Mouse (Mus musculus): Measurements from ENCODE around the gene Arid3a. TPM values are rescaled to one million over a fixed set of nuclear protein-coding genes. Genes with fewer than 3 reads are reported as not detected.

Arid3a gene
- total and polyA plus RNA-seq, 2 experiments from 2014 or later, result 3.3 to 9.5 TPM

- no peak for ATAC-seq (ENCODE audit: low FRiP score)
- TF ChIP-seq CTCF (IDR thresholded peaks at IDR 0.05), result no peak
- 17% methylated on average over 10 of the region's 10 CpGs for WGBS
- H3K9ac ChIP-seq (replicated peaks; ENCODE audit: low read length, poor library complexity, severe bottlenecking), result peak overlapping the region; percentile 77
- H3K27ac ChIP-seq (ENCODE audit: low read depth, low read length), result peak overlapping the region; percentile 70; the same call in 1 of the 2 replicates
- no peaks in the 10 kb centered on the region for H3K27me3 ChIP-seq (ENCODE audit: insufficient read depth, low read length)
- peaks cover 26% of the 10 kb centered on the region for H3K36me3 ChIP-seq (ENCODE audit: insufficient read depth, low read length)
- H3K4me2 ChIP-seq (ENCODE audit: low read depth, low read length, poor library complexity, severe bottlenecking), result peak overlapping the region; percentile 83
- no peaks in the 10 kb centered on the region for H3K9me3 ChIP-seq (ENCODE audit: low read length)
- H3K4me1 ChIP-seq (ENCODE audit: insufficient read depth, low read length), result peaks cover 4% of the 10 kb centered on the region; the same call in 1 of the 2 replicates
- DNase-seq (ENCODE audit: low spot score), result no peak
- peak overlapping the region; percentile 77 for H3K4me3 ChIP-seq (ENCODE audit: low read depth, low read length)
Measured at GRCm38 (mm10) chr10:79960671-79961294, 33.9 kb downstream of the Arid3a start.

- ATAC-seq (ENCODE audit: low FRiP score), result no peak
- Histone ChIP-seq H3K27ac (ENCODE audit: low read depth, low read length) (no peak overlapping the region), H3K9me3 (ENCODE audit: low read length) (no peaks in the 10 kb centered on the region), H3K4me1 (ENCODE audit: insufficient read depth, low read length) (peaks cover 4% of the 10 kb centered on the region; the same call in 1 of the 2 replicates), H3K27me3 (ENCODE audit: insufficient read depth, low read length) (no peaks in the 10 kb centered on the region; the same call in 1 of the 2 replicates), H3K4me2 (ENCODE audit: low read depth, low read length, poor library complexity, severe bottlenecking) (no peak overlapping the region), H3K9ac (replicated peaks; ENCODE audit: low read length, poor library complexity, severe bottlenecking) (no peak overlapping the region), H3K4me3 (ENCODE audit: low read depth, low read length) (no peak overlapping the region), H3K36me3 (ENCODE audit: insufficient read depth, low read length) (peaks cover 54% of the 10 kb centered on the region)
- no peak for TF ChIP-seq CTCF (IDR thresholded peaks at IDR 0.05)
- DNase-seq (ENCODE audit: low spot score), result no peak
- 95% methylated on average over 7 of the region's 7 CpGs for WGBS
Measured at GRCm38 (mm10) chr10:79964727-79965126, 37.9 kb downstream of the Arid3a start.

GRCm38 (mm10) chr10:79965325-79965724 is 38.5 kb downstream of the Arid3a start:
- Histone ChIP-seq H3K27ac (ENCODE audit: low read depth, low read length) (no peak overlapping the region), H3K4me2 (ENCODE audit: low read depth, low read length, poor library complexity, severe bottlenecking) (no peak overlapping the region), H3K4me3 (ENCODE audit: low read depth, low read length) (no peak overlapping the region), H3K4me1 (ENCODE audit: insufficient read depth, low read length) (peaks cover 4% of the 10 kb centered on the region; the same call in 1 of the 2 replicates), H3K9me3 (ENCODE audit: low read length) (no peaks in the 10 kb centered on the region), H3K9ac (replicated peaks; ENCODE audit: low read length, poor library complexity, severe bottlenecking) (0 out of 2 replicates have a peak overlapping the region, but pooled peaks have one; percentile 2), H3K27me3 (ENCODE audit: insufficient read depth, low read length) (no peaks in the 10 kb centered on the region; the same call in 1 of the 2 replicates), H3K36me3 (ENCODE audit: insufficient read depth, low read length) (peaks cover 54% of the 10 kb centered on the region)
- DNase-seq (ENCODE audit: low spot score), result no peak
- 86% methylated on average over 5 of the region's 5 CpGs for WGBS
- no peak for TF ChIP-seq CTCF (IDR thresholded peaks at IDR 0.05)
- ATAC-seq (ENCODE audit: low FRiP score), result no peak

GRCm38 (mm10) chr10:79966886-79967400 is 40.1 kb downstream of the Arid3a start:
- TF ChIP-seq CTCF (IDR thresholded peaks at IDR 0.05), result no peak
- no peak overlapping the region for H3K4me2 ChIP-seq (ENCODE audit: low read depth, low read length, poor library complexity, severe bottlenecking)
- ATAC-seq (ENCODE audit: low FRiP score), result no peak
- no peak overlapping the region for H3K4me3 ChIP-seq (ENCODE audit: low read depth, low read length)
- peaks cover 54% of the 10 kb centered on the region for H3K36me3 ChIP-seq (ENCODE audit: insufficient read depth, low read length)
- no peaks in the 10 kb centered on the region for H3K4me1 ChIP-seq (ENCODE audit: insufficient read depth, low read length)
- H3K9ac ChIP-seq (replicated peaks; ENCODE audit: low read length, poor library complexity, severe bottlenecking), result no peak overlapping the region
- no peak overlapping the region for H3K27ac ChIP-seq (ENCODE audit: low read depth, low read length)
- no peak for DNase-seq (ENCODE audit: low spot score)
- H3K27me3 ChIP-seq (ENCODE audit: insufficient read depth, low read length), result peaks cover 14% of the 10 kb centered on the region
- 91% methylated on average over 5 of the region's 5 CpGs for WGBS
- H3K9me3 ChIP-seq (ENCODE audit: low read length), result no peaks in the 10 kb centered on the region

GRCm38 (mm10) chr10:79968181-79968580 is 41.3 kb downstream of the Arid3a start:
- Histone ChIP-seq H3K36me3 (ENCODE audit: insufficient read depth, low read length) (peaks cover 54% of the 10 kb centered on the region), H3K27ac (ENCODE audit: low read depth, low read length) (no peak overlapping the region), H3K27me3 (ENCODE audit: insufficient read depth, low read length) (peaks cover 16% of the 10 kb centered on the region), H3K4me2 (ENCODE audit: low read depth, low read length, poor library complexity, severe bottlenecking) (no peak overlapping the region), H3K4me1 (ENCODE audit: insufficient read depth, low read length) (no peaks in the 10 kb centered on the region), H3K4me3 (ENCODE audit: low read depth, low read length) (no peak overlapping the region), H3K9ac (replicated peaks; ENCODE audit: low read length, poor library complexity, severe bottlenecking) (no peak overlapping the region), H3K9me3 (ENCODE audit: low read length) (no peaks in the 10 kb centered on the region)
- TF ChIP-seq CTCF (IDR thresholded peaks at IDR 0.05), result no peak
- WGBS, result 82% methylated on average over 1 of the region's 1 CpGs
- ATAC-seq (ENCODE audit: low FRiP score), result no peak
- no peak for DNase-seq (ENCODE audit: low spot score)

- Histone ChIP-seq H3K4me1 (ENCODE audit: insufficient read depth, low read length) (no peaks in the 10 kb centered on the region), H3K27me3 (ENCODE audit: insufficient read depth, low read length) (peaks cover 16% of the 10 kb centered on the region), H3K36me3 (ENCODE audit: insufficient read depth, low read length) (peaks cover 44% of the 10 kb centered on the region), H3K9me3 (ENCODE audit: low read length) (no peaks in the 10 kb centered on the region), H3K9ac (replicated peaks; ENCODE audit: low read length, poor library complexity, severe bottlenecking) (no peak overlapping the region), H3K27ac (ENCODE audit: low read depth, low read length) (no peak overlapping the region), H3K4me3 (ENCODE audit: low read depth, low read length) (no peak overlapping the region), H3K4me2 (ENCODE audit: low read depth, low read length, poor library complexity, severe bottlenecking) (no peak overlapping the region)
- TF ChIP-seq CTCF (IDR thresholded peaks at IDR 0.05), result peak; percentile 9
- DNase-seq (ENCODE audit: low spot score) (peak; percentile 51), ATAC-seq (ENCODE audit: low FRiP score) (no peak)
- WGBS, result 7% methylated on average over 3 of the region's 3 CpGs
Measured at GRCm38 (mm10) chr10:79969124-79969568, 42.3 kb downstream of the Arid3a start.
